Mouse (Mus musculus): ENCODE measurements around the gene Exd1. TPM values are rescaled to one million over a fixed set of nuclear protein-coding genes. Genes with fewer than 3 reads are reported as not detected.

Gene Exd1
- polyA plus RNA-seq (2014; fragmentation: Illumina TruSeq; extraction: RNeasy Lipid Tissue Mini Kit (QIAGEN cat#74804); ENCODE audit: low read depth, low replicate concordance) = 0.36 TPM

GRCm38 (mm10) chr2:119547522-119548370, at the start of gene Exd1, which contains the start of gene Chp1:
Exd1 (minus strand) TSS chr2:119547627.
Chp1 (plus strand) TSS chr2:119547697.

GRCm38 (mm10) chr2:119477571-119478396, 69.6 kb downstream of the Exd1 start, which contains the start of gene Ino80:
Ino80 (minus strand) TSS chr2:119477687.

Other genes starting within 250 kb of the Exd1 start
- gene Dll4, start 221.8 kb downstream of the Exd1 start, polyA plus RNA-seq (2014; fragmentation: Illumina TruSeq; extraction: RNeasy Lipid Tissue Mini Kit (QIAGEN cat#74804); ENCODE audit: low read depth, low replicate concordance) = 0.28 TPM
- gene Chac1, start 196.4 kb downstream of the Exd1 start, polyA plus RNA-seq (2014; fragmentation: Illumina TruSeq; extraction: RNeasy Lipid Tissue Mini Kit (QIAGEN cat#74804); ENCODE audit: low read depth, low replicate concordance) = 0.28 TPM
- 14.5 TPM for gene Ino80, start 69.9 kb downstream of the Exd1 start, polyA plus RNA-seq (2014; fragmentation: Illumina TruSeq; extraction: RNeasy Lipid Tissue Mini Kit (QIAGEN cat#74804); ENCODE audit: low read depth, low replicate concordance)
- gene Chp1, start 70 bp upstream of the Exd1 start, polyA plus RNA-seq (2014; fragmentation: Illumina TruSeq; extraction: RNeasy Lipid Tissue Mini Kit (QIAGEN cat#74804); ENCODE audit: low read depth, low replicate concordance) = 314 TPM
- 1.1 TPM for gene Nusap1, start 70.7 kb upstream of the Exd1 start, polyA plus RNA-seq (2014; fragmentation: Illumina TruSeq; extraction: RNeasy Lipid Tissue Mini Kit (QIAGEN cat#74804); ENCODE audit: low read depth, low replicate concordance)
- 1.1 TPM for gene Oip5, start 70.8 kb upstream of the Exd1 start, polyA plus RNA-seq (2014; fragmentation: Illumina TruSeq; extraction: RNeasy Lipid Tissue Mini Kit (QIAGEN cat#74804); ENCODE audit: low read depth, low replicate concordance)
- 125 TPM for gene Ndufaf1, start 115.2 kb upstream of the Exd1 start, polyA plus RNA-seq (2014; fragmentation: Illumina TruSeq; extraction: RNeasy Lipid Tissue Mini Kit (QIAGEN cat#74804); ENCODE audit: low read depth, low replicate concordance)
- gene Rtf1, start 127.4 kb upstream of the Exd1 start, polyA plus RNA-seq (2014; fragmentation: Illumina TruSeq; extraction: RNeasy Lipid Tissue Mini Kit (QIAGEN cat#74804); ENCODE audit: low read depth, low replicate concordance) = 18.9 TPM
- gene Itpka, start 194.7 kb upstream of the Exd1 start, polyA plus RNA-seq (2014; fragmentation: Illumina TruSeq; extraction: RNeasy Lipid Tissue Mini Kit (QIAGEN cat#74804); ENCODE audit: low read depth, low replicate concordance) = not detected
- not detected for gene Ltk, start 212.8 kb upstream of the Exd1 start, polyA plus RNA-seq (2014; fragmentation: Illumina TruSeq; extraction: RNeasy Lipid Tissue Mini Kit (QIAGEN cat#74804); ENCODE audit: low read depth, low replicate concordance)
- gene Rpap1, start 239.9 kb upstream of the Exd1 start, polyA plus RNA-seq (2014; fragmentation: Illumina TruSeq; extraction: RNeasy Lipid Tissue Mini Kit (QIAGEN cat#74804); ENCODE audit: low read depth, low replicate concordance) = 0.44 TPM

Measured in kidney, adult 10 weeks (tissue).